Mouse (Mus musculus): ENCODE measurements around the gene Trmt2b.
"Not testable (repeated sequence)": the region's sequence is repeated elsewhere in the genome, so short reads cannot be mapped to it uniquely, and the experiment has no call there.

Gene Trmt2b

DNA sequence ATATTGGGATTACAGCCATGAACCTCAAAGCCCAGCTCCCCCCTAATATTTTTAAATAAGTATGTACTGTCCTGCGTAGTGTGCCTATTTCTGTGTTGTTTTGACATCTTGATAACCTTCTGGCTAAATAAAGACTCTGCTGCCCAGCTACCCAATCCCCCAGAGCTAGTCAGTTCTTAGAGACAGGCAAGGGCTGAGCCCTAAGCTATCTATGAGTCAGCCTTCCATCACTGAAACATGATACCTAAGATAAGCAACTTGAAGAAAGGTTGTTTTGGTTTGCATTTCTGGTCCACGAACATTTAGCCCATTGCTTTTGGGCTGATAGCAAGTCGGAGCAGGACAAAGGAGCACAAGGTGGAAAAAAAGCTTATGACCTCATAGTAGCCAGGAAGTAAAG is 56.2 kb downstream of the Trmt2b start:
- DNase-seq (ENCODE audit: low spot score in 2 of 2): no peak

DNA sequence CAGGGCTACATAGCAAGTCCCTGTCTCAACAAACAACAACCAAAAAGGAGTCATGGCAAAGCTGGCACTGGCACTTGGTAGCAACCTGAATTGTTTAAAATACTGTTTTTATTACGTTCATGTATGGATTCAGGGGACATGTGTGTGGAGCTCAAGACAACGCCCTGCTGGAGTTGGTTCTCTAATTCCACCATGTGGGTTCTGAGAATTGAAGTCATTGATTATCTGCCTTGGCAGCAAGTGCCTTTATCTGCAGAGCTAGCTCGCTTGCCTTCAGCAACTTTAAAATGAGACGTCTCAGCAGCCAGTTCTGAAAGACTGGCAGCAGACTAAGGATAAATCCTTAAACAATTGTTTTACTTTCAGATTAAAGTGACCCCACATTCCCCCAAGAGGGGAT is 58.6 kb downstream of the Trmt2b start:
- DNase-seq (ENCODE audit: low spot score in 2 of 2): no peak

DNA sequence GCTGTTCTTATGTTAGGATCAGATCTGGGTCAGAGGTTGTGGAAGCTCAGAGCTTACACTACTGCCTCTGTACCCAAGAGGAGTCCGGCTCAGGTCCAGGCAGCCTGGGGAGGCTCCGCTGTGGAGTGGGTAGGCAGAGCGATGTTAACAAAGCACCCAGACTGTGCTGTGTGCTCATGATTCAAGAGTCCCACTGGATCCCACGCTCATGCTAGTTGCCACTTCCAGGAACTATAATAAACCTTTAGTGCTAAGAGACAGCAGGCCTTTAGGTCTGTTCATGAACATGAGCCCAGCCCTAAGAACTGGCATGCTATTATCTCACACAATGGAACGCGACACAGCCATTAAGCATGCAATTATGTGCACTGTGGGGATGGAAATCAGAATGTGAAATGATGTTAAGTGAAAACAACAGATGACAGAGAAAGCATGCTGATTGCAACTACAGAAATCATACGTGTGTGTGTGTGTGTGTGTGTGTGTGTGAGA is 65.6 kb downstream of the Trmt2b start:
- no peak for DNase-seq (ENCODE audit: low spot score in 2 of 2)

DNA sequence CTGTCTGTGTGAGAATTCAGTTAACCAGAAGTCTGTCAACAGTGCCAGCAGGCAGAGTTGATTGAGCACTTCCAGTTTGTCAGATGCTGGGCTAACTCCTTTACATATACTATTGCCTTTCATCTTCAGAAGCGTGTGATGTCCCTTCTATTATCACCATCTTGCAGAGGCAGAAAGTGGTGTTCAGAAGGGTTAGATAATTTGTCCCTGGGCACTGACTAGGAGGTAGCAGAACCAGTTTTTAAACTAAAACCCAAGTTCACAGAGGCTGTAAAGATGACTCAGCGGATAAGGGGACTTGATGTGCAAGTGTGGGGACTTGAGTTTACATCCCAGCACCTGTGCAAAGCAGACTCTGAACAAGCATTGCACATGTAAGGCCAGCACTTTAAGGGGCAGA is 68.3 kb downstream of the Trmt2b start:
- no peak for DNase-seq (ENCODE audit: low spot score in 2 of 2)

DNA sequence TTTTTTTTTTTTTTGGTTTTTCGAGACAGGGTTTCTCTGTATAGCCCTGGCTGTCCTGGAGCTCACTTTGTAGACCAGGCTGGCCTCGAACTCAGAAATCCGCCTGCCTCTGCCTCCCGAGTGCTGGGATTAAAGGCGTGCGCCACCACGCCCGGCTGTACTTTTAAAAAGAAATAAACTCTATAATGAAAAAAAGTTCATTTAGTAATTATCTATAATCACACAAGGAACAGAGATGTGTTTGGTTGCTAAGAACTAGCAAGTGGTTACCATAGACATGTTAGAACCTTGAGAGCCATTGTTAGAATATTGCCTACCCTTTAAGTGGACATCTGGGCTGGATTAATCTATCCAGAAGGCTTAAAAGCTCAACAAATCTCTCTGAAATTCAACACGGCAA is 89.6 kb downstream of the Trmt2b start, which contains the start of gene Arl13a:
Gene Arl13a, plus strand, starts transcription at position 301 of the 400 bp plus-strand sequence.
- not testable (repeated sequence) for DNase-seq (ENCODE audit: low spot score in 2 of 2)

DNA sequence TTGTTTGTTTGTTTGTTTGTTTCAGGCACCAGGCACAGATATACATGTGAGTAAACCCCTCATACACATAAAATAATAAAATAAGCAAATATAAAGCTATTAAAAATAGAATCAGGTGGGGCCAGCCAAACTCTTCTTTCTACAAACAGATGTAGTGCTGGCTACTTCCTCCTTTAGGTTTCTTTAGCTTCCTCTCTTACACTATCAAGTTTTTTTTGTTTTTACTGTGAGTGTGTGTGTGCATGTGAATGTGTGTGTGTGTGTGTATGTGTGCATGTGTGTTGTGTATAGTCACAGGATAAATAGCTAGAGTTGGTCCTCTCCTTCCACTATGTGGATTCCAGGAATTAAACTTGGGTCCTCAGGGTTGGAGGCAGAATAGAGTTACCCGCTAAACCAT is 102.1 kb downstream of the Trmt2b start:
- DNase-seq (ENCODE audit: low spot score in 2 of 2): no peak

All from heart, adult 9 months (tissue).